Mouse (Mus musculus): ENCODE measurements around the gene Etl4. TPM values are rescaled to one million over a fixed set of nuclear protein-coding genes. Genes with fewer than 3 reads are reported as not detected.

The Etl4 gene
- polyA plus RNA-seq, 1 experiment from 2014 or later = 32.2 TPM

- 65% methylated on average over 3 of the region's 3 CpGs for WGBS
- no peaks in the 10 kb centered on the region for H3K36me3 ChIP-seq
- no peak for ATAC-seq (ENCODE audit: insufficient read depth, low FRiP score, low read depth)
- H3K4me1 ChIP-seq = peaks cover 9% of the 10 kb centered on the region
- H3K9me3 ChIP-seq = no peaks in the 10 kb centered on the region
- H3K9ac ChIP-seq = no peak overlapping the region
- H3K27me3 ChIP-seq (replicated peaks) = no peaks in the 10 kb centered on the region
- no peak overlapping the region for H3K27ac ChIP-seq
- H3K4me2 ChIP-seq = no peak overlapping the region
- no peak overlapping the region for H3K4me3 ChIP-seq (replicated peaks)
Measured at GRCm38 (mm10) chr2:20721098-20721497, 811.5 kb downstream of the Etl4 start.

DNA sequence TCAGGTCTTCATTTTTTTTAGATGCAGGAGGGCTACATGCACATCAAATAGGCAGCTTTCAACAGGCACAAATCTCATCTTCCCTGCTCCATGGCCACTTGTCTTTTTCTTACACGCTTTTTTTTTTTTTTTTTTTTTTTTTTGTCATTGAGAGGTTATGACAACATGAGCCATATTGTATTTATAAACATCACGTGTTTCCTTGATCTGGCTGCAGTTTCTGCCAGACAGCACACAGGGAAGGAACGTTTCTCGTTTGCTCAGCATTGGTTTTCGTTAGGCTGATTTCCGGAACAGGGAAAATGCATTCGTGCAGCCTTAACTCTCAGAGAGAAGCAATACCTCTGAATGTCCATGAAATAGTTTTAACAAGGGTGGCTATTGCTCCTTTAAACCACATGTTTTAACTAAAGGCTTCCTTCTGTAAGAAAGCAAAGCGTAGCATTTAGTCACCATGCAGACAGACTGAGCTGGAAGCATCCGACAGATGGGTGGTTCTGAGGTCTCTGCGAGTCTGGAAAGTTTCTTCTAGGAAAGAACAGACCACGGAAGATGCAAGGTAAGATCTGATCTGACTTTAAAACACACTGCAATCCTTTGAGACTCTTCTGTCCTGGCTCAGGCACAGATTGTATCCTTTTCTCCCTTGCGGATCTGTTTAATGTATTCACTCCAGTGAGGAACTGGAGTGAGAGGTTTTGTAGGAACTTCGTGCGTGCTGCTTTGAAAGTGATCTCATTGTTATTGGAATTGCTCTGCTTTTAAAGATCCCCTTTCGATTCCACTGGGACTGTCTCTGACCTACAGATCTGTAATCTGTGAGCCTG is 812.8 kb downstream of the Etl4 start:
- no peak overlapping the region for H3K9ac ChIP-seq
- peak overlapping the region; percentile 4; the same call in 1 of the 2 replicates for H3K4me3 ChIP-seq (replicated peaks)
- H3K4me2 ChIP-seq = peak overlapping the region; percentile 32
- peaks cover 9% of the 10 kb centered on the region for H3K4me1 ChIP-seq
- no peaks in the 10 kb centered on the region for H3K9me3 ChIP-seq
- H3K27ac ChIP-seq = peak overlapping the region; percentile 63
- ATAC-seq (ENCODE audit: insufficient read depth, low FRiP score, low read depth) = no peak; the same call in 1 of the 2 replicates
- H3K27me3 ChIP-seq (replicated peaks) = no peaks in the 10 kb centered on the region
- H3K36me3 ChIP-seq = no peaks in the 10 kb centered on the region
- 11% methylated on average over 15 of the region's 15 CpGs for WGBS

GRCm38 (mm10) chr2:20723990-20724745 is 814.6 kb downstream of the Etl4 start:
- H3K4me2 ChIP-seq = no peak overlapping the region
- H3K9ac ChIP-seq = no peak overlapping the region
- peak; percentile 38; the same call in 1 of the 2 replicates for ATAC-seq (ENCODE audit: insufficient read depth, low FRiP score, low read depth)
- no peaks in the 10 kb centered on the region for H3K36me3 ChIP-seq
- H3K27me3 ChIP-seq (replicated peaks) = no peaks in the 10 kb centered on the region
- H3K27ac ChIP-seq = no peak overlapping the region
- H3K4me3 ChIP-seq (replicated peaks) = no peak overlapping the region
- no peaks in the 10 kb centered on the region for H3K9me3 ChIP-seq
- H3K4me1 ChIP-seq = peaks cover 9% of the 10 kb centered on the region
- 27% methylated on average over 2 of the region's 2 CpGs for WGBS

DNA sequence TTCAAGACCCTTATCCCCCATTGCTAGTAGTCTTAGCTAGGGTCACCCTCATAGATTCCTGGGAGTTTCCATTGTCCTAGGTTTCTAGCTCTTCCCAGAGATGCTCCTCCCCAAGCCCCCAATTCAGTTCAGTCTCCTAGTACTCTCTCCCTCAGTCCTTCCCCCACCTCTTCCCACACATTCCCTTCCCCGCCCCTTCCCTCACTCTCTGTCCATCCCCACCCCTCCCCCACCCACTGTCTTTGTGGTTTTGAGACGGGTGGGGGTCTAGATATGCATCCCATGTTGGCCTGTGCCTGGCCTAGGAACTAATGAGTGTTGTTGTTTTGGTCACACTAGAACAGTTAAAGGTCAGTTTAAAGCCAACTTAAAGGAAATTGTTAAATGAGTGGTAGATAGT is 817.4 kb downstream of the Etl4 start:
- Histone ChIP-seq H3K27ac (no peak overlapping the region), H3K4me1 (peaks cover 5% of the 10 kb centered on the region), H3K9me3 (no peaks in the 10 kb centered on the region), H3K4me3 (replicated peaks) (no peak overlapping the region), H3K36me3 (no peaks in the 10 kb centered on the region), H3K9ac (no peak overlapping the region), H3K27me3 (replicated peaks) (no peaks in the 10 kb centered on the region), H3K4me2 (no peak overlapping the region)
- ATAC-seq (ENCODE audit: insufficient read depth, low FRiP score, low read depth) = no peak
- 72% methylated on average over 2 of the region's 2 CpGs for WGBS

- Histone ChIP-seq H3K27ac (no peak overlapping the region), H3K4me3 (replicated peaks) (no peak overlapping the region), H3K4me1 (peaks cover 4% of the 10 kb centered on the region; the same call in 1 of the 2 replicates), H3K9ac (no peak overlapping the region), H3K4me2 (no peak overlapping the region), H3K27me3 (replicated peaks) (no peaks in the 10 kb centered on the region), H3K9me3 (no peaks in the 10 kb centered on the region), H3K36me3 (no peaks in the 10 kb centered on the region)
- WGBS = 81% methylated on average over 6 of the region's 6 CpGs
- no peak for ATAC-seq (ENCODE audit: insufficient read depth, low FRiP score, low read depth)
Measured at GRCm38 (mm10) chr2:20727752-20728438, 818.3 kb downstream of the Etl4 start.

- WGBS = 76% methylated on average over 3 of the region's 3 CpGs
- no peak for ATAC-seq (ENCODE audit: insufficient read depth, low FRiP score, low read depth)
- peaks cover 7% of the 10 kb centered on the region; the same call in 1 of the 2 replicates for H3K4me1 ChIP-seq
- H3K9me3 ChIP-seq = no peaks in the 10 kb centered on the region
- no peak overlapping the region for H3K9ac ChIP-seq
- H3K36me3 ChIP-seq = no peaks in the 10 kb centered on the region
- no peak overlapping the region for H3K4me3 ChIP-seq (replicated peaks)
- H3K27me3 ChIP-seq (replicated peaks) = no peaks in the 10 kb centered on the region
- H3K27ac ChIP-seq = peak overlapping the region; percentile 88
- H3K4me2 ChIP-seq = no peak overlapping the region
Measured at GRCm38 (mm10) chr2:20735444-20735843, 825.9 kb downstream of the Etl4 start.

GRCm38 (mm10) chr2:20736324-20737015 is 826.9 kb downstream of the Etl4 start:
- peak; percentile 57 for ATAC-seq (ENCODE audit: insufficient read depth, low FRiP score, low read depth)
- Histone ChIP-seq H3K27ac (peak overlapping the region; percentile 88), H3K9ac (no peak overlapping the region), H3K4me2 (peak overlapping the region; percentile 48), H3K4me1 (peaks cover 7% of the 10 kb centered on the region; the same call in 1 of the 2 replicates), H3K4me3 (replicated peaks) (peak overlapping the region; percentile 20), H3K27me3 (replicated peaks) (no peaks in the 10 kb centered on the region), H3K9me3 (no peaks in the 10 kb centered on the region), H3K36me3 (no peaks in the 10 kb centered on the region)
- 55% methylated on average over 7 of the region's 7 CpGs for WGBS

- H3K9ac ChIP-seq = no peak overlapping the region
- 59% methylated on average over 19 of the region's 19 CpGs for WGBS
Measured at GRCm38 (mm10) chr2:20737112-20737808, 827.7 kb downstream of the Etl4 start.

DNA sequence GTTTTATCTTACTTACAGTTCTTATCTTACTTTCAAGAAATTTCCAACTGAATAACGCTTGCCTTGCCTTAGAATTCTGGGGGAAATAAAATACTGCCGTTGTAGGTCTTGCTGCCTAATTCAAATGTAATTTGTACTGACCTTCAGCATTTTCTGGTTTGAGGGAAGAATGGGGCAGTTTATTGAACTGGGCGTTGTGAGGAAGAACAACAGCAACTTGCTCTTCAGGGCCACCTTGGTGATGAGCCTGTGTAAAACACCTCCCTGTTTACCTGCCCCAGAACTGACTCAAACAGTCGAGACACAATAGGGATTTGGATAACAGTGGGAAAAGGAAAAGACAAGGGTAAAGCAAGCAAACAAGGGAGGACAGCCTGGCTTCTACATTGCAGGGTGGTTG is 828.3 kb downstream of the Etl4 start:
- Histone ChIP-seq H3K9ac (no peak overlapping the region), H3K9me3 (no peaks in the 10 kb centered on the region), H3K4me2 (peak overlapping the region; percentile 48), H3K27me3 (replicated peaks) (no peaks in the 10 kb centered on the region), H3K36me3 (0 out of 2 replicates have a peak, but pooled peaks cover under 1% of the 10 kb centered on the region), H3K4me1 (peaks cover 7% of the 10 kb centered on the region; the same call in 1 of the 2 replicates), H3K4me3 (replicated peaks) (peak overlapping the region; percentile 20; the same call in 1 of the 2 replicates), H3K27ac (peak overlapping the region; percentile 88; the same call in 1 of the 2 replicates)
- 51% methylated on average over 4 of the region's 4 CpGs for WGBS
- no peak for ATAC-seq (ENCODE audit: insufficient read depth, low FRiP score, low read depth)

More at GRCm38 (mm10) chr2:20737112-20737808, 827.7 kb downstream of the Etl4 start:
- no peaks in the 10 kb centered on the region for H3K9me3 ChIP-seq
- peaks cover 7% of the 10 kb centered on the region; the same call in 1 of the 2 replicates for H3K4me1 ChIP-seq
- peak overlapping the region; percentile 48 for H3K4me2 ChIP-seq
- peak overlapping the region; percentile 20 for H3K4me3 ChIP-seq (replicated peaks)
- no peaks in the 10 kb centered on the region for H3K36me3 ChIP-seq
- H3K27me3 ChIP-seq (replicated peaks) = no peaks in the 10 kb centered on the region
- peak; percentile 71 for ATAC-seq (ENCODE audit: insufficient read depth, low FRiP score, low read depth)
- peak overlapping the region; percentile 88 for H3K27ac ChIP-seq

DNA sequence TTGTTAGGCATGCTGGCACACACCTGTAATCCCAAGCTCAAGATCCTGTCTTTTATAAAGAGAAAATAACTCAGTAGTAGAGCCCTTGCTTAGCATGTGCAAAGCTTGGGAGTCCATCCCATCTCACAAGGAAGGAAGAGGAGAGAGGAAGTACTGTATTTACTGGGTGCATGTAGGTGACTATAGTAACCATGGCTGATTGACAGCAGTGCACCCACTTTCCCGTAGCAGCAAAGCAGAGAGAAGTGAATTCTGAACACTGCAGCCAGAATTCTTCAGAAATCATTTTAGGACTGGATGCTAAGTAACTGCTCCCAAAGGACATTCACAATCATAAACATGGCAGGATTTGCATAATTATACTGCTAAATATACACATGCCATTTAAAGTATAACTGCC is 838.1 kb downstream of the Etl4 start:
- 56% methylated on average over 1 of the region's 1 CpGs for WGBS
- Histone ChIP-seq H3K27ac (no peak overlapping the region), H3K9me3 (no peaks in the 10 kb centered on the region), H3K36me3 (peaks cover 11% of the 10 kb centered on the region; the same call in 1 of the 2 replicates), H3K9ac (no peak overlapping the region), H3K4me2 (no peak overlapping the region), H3K27me3 (replicated peaks) (no peaks in the 10 kb centered on the region), H3K4me1 (no peaks in the 10 kb centered on the region), H3K4me3 (replicated peaks) (no peak overlapping the region)
- ATAC-seq (ENCODE audit: insufficient read depth, low FRiP score, low read depth) = no peak
